Mouse (Mus musculus) thymus, postnatal 36 days (tissue): ENCODE measurements around the gene Rnf121.

Experiments
- DNase-seq, 2 experiments: peaks; one replicate each; pipeline ENCODE4 v3.0.0; 2022; ENCODE audit warnings: mixed read lengths in 2 of 2

The Rnf121 gene

GRCm38 (mm10) chr7:102065046-102065891 is at the start of gene Rnf121, which contains the start of the genes Xndc1 and Xntrpc:
Gene Rnf121, minus strand, starts transcription at chr7:102065469.
Gene Xndc1, plus strand, starts transcription at chr7:102065511.
Gene Xntrpc, plus strand, starts transcription at chr7:102065713.
- DNase-seq, result peak; percentile 90 to 92

DNA sequence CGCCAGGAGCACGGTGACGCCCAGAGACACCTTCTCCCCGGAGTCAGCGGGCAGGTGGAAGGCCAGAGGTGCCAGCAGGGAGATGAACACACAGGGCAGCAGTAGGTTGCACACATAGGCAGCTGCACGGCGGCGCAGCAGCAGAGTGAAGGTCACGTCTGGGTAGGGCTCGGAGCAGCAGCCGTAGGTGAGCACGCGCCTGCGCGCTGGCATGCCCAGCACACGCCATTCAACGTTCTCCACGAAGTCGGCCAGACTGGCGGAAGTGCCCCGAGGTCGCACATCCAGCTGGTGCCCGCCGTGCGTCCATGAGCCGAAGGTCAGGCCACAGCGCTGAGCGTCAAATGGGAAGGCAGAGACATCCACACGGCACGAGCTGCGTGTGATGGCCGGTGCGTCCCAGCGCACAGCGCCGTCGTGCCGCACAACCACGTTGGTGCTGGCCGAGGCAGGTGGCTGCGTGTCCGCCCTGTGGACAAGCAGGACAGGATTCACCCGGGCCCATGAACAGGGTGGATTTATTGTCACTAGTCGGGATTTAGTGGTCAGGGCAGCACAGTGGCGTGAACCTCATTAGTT is 48.0 kb upstream of the Rnf121 start:
- DNase-seq, result no peak

DNA sequence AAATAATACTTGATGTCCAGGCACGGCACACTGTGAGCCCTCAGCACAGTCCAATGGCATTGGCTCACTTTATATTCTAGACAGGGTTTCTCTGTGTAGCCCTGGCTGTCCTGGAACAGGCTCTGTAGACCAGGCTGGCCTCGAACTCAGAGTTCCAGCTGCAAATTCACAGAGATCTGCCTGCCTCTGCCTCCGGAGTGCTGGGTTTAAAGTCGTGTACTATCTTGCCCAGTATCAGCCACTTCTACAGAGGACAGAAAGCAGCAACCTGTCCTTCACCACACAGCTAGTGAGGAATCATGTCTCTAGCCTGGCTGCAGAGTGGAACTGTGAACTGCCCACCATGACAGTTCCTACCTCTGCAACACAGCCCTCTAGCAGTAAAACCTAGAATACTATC is 44.5 kb upstream of the Rnf121 start:
- no peak for DNase-seq

GRCm38 (mm10) chr7:102109171-102109570 is 43.9 kb upstream of the Rnf121 start, which contains the start of gene Art5:
Gene Art5, minus strand, starts transcription at chr7:102109489.
- peak in 1 of 2 experiments; percentile 22 for DNase-seq

GRCm38 (mm10) chr7:102108206-102108605 is 42.9 kb upstream of the Rnf121 start:
- DNase-seq, result no peak

DNA sequence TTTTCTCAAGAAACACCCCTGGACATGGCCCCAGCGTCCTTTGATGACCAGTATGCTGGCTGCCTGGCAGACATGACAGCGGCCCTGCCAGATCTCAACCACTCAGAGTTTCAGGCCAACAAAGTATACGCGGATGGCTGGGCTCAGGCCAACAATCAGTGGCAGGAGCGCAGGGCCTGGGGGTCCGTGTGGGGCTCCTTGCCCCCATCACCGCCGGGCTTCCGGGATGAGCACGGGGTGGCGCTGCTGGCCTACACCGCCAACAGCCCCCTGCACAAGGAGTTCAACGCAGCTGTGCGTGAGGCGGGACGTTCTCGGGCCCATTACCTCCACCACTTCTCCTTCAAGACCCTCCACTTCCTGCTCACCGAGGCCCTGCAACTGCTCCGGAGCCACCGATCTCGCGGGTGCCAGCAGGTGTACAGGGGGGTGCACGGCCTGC is 41.5 kb upstream of the Rnf121 start:
- peak; percentile 55 to 75 for DNase-seq

DNA sequence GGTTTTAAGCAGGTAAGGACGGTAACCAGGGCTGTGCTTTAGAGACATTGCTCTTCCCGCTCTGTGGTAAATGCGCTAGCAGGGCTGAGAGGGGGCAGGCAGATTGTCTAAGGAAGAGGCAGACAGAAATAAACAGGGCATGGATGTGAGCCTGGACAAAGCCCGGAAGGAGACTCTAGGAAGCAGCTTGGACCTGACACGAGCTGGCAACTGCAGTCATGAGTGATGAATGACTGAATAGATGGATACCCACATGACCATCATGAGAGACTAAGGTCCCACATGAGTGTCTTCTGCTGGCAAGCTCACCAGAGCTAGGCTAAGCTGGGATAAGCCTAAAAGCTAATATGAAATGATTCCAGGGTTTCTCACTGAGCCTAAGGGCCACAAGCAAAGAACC is 38.9 kb upstream of the Rnf121 start:
- DNase-seq, result no peak

- no peak for DNase-seq
These were observed 38.3 kb upstream of the Rnf121 start for GRCm38 (mm10) chr7:102103555-102103954.

DNA sequence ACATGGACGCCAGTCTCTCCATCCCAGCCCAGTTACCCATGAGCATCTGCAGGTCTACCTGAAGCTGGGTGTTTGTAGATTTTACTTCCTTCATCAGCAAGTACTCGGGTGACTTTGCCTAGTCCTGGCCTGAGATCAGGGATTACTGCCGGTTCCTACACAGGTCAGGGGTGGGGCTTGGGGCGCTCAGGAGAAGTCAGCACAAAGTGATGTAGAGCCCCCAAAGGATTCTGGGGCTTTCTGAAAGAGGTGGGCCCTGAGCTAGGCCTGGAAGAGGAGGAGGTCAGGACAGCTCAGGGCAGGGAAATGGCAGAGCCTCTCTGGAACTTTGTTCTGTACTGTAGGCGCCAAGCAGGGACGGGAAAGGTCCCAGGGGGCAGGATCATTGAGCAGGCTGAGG is 37.4 kb upstream of the Rnf121 start:
- DNase-seq, result no peak

DNA sequence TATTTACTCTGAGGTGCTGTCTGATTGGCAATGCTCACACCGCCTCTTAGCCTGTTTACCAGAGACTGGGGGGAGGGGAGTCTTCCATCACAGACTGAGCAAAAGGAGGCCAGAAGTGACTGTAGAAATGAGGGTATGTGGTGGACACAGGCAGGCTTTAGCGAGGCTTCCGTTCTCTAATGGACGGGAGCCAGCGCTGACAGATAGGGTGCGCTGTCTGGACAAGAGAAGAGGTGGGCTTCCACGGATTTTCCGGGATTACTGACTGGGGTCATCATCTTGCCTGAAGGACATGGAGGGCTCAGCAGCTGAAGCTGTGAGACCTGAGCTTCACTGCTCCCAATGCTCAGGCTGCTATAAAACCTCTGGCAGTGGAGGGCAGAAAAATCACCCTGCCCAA is 37.0 kb upstream of the Rnf121 start:
- DNase-seq, result no peak

GRCm38 (mm10) chr7:102101487-102101886 is 36.2 kb upstream of the Rnf121 start, which contains the start of gene Art1:
Gene Art1, plus strand, starts transcription at chr7:102101743.
- no peak for DNase-seq

DNA sequence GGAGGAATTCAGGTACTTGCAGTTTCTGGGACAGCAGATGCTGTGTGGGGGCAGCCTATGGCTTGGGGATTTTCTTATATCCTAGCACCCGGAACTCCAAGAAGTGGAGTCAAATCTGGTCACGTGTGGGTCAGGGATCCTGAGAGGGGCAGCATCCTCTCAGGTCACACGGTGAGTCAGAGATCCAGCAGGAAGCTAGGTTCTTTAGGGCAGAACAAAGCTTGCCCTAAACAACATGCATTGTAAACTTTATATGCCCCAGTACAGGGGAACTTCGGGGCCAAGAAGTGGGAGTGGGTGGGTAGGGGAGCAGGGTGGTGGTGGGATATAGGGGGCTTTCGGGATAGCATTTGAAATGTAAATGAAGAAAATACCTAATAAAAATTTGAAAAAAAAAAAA is 35.6 kb upstream of the Rnf121 start:
- DNase-seq, result no peak

- DNase-seq, result peak; percentile 51 to 58
These were observed 34.7 kb upstream of the Rnf121 start for GRCm38 (mm10) chr7:102099760-102100661.

DNA sequence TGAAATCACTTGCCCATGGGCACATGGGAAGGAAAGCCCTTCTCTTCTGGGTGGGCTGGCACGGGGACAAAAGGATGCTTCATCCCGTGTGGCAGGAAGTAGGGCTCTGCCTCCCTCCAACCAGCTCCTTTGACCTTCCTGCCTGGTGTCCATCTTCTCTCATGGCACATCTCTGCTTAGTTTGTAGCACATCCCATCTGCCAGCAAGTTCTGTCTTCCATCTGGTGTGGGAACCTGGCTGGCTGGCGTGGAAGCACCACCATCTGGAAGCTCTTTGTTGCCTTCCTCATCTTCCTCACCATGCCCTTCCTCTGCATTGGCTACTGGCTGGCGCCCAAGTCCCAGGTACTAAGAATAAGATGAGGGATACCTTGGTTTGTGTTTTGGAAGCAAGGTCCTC is 22.1 kb upstream of the Rnf121 start:
- no peak for DNase-seq

- DNase-seq, result no peak
These were observed 18.9 kb upstream of the Rnf121 start for GRCm38 (mm10) chr7:102084041-102084696.

GRCm38 (mm10) chr7:102082816-102083215 is 17.5 kb upstream of the Rnf121 start, which contains the start of gene Trpc2:
Gene Trpc2, plus strand, starts transcription at chr7:102083116.
- DNase-seq, result no peak

- no peak for DNase-seq
These were observed 16.5 kb upstream of the Rnf121 start for GRCm38 (mm10) chr7:102081784-102082183.

DNA sequence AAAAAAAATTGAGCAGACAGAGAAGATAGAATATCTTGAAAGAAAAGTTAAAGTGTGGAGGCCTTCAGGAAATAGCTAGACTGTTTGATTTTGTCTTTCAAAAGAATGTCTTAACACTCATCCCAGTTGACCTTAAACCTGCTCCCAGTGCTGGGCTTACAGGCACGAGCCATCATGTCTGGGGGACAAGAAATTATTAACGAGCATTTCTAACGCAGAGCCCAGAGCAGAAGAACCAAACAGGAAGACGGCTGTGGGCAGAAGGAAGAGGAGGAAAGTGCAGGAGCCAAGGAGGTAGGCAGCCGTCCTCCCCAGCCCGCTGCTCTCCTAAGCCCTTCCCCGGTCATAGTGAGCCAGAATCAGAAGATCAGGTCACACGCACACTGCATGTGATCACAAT is 15.0 kb upstream of the Rnf121 start:
- no peak for DNase-seq

DNA sequence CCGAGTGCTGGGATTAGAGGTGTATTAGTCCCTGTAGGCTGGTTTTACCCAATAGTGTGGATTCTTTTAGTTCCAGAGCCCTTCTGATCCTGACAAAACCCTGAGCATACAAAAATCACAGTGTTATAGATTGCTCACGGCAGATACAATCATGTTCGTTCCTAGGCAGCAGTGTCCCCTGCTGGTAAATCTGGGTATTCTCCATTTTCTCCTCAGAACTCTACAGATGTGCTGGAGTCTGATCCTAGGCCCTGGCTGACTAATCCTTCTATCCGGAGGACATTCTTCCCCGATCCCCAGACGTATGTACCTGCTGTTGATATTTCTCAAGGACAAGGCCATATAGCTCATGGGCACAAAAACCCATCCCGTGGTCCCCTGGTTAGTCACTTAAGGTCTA is 13.2 kb upstream of the Rnf121 start:
- no peak for DNase-seq

- peak in 1 of 2 experiments; percentile 29 for DNase-seq
These were observed 11.5 kb upstream of the Rnf121 start for GRCm38 (mm10) chr7:102076714-102077296.

DNA sequence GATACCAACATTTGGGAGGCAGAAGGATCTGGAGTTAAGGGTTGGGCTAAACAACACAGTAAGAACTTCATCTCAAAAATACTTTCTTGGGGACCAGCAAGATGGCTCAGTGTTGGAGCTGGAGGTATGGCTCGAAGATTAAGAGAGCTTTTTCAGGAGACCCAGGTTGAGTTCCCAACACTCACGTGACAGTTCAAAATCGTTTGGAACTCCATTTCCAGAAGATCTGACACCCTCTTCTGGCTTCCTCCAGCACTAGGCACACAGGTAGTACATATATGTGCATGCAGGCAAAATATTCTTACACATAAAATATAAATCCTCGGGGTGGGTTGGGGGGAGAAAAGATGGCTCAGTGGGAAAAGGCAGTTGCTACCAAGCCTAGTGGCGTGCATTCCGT is 1.1 kb upstream of the Rnf121 start:
- DNase-seq, result no peak

DNA sequence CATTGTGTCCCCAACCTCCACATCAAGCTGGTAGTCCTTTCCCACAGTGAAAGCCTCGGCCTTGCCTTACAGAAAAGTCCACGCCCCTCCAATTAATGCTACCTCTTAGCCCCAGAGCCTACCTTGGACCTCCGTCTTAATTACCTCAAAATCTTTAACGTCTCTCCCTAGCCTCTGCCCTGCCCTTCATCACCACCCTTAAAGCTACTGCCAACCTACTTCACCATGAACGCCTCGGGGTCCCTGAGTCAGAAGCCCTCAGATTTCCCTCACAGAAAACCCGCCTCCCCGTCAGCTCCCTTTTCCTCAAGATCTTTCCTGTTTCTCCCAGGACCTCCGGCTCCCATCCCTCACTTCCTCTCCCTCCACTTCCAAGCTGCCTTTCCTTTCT is 619 bp downstream of the Rnf121 start:
- DNase-seq, result no peak
